ENCODE assay signal across 14 mouse cellular contexts in genomic region chr3:110700122-110700521, GRCm38 (mm10).
"Had no signal": no experiment of that assay in that cellular context is flagged by ENCODE, and none has a peak within 500 bp of the region (broad histone marks: within the 10 kb centered on the region; RNA-seq: fewer than 3 reads in every experiment).

No protein-coding gene starts in this region.

- H3K9me3 ChIP-seq: limb, embryonic 15.5 days; liver, embryonic 12.5 days; midbrain, embryonic 10.5 days; midbrain, embryonic 15.5 days; neural tube, embryonic 13.5 days; stomach, embryonic 15.5 days had no signal

- H3K36me3 ChIP-seq: limb, embryonic 15.5 days; liver, embryonic 12.5 days; midbrain, embryonic 10.5 days; midbrain, embryonic 15.5 days; neural tube, embryonic 13.5 days; stomach, embryonic 15.5 days had no signal

- DNase-seq: kidney, postnatal 36 days; layer of hippocampus, adult 9-11 months; layer of hippocampus, postnatal 36 days; lung, embryonic 14.5 days; lung, postnatal 10 days; lung, postnatal 4 days; right cerebral cortex, postnatal 14 days; thymus, postnatal 36 days had no signal

- H3K4me3 ChIP-seq: limb, embryonic 15.5 days; liver, embryonic 12.5 days; midbrain, embryonic 10.5 days; midbrain, embryonic 15.5 days; neural tube, embryonic 13.5 days; stomach, embryonic 15.5 days had no signal

- H3K27me3 ChIP-seq: limb, embryonic 15.5 days; liver, embryonic 12.5 days; midbrain, embryonic 15.5 days; neural tube, embryonic 13.5 days; stomach, embryonic 15.5 days had no signal

- ATAC-seq: liver, embryonic 12.5 days; midbrain, embryonic 15.5 days had no signal

- H3K4me2 ChIP-seq: limb, embryonic 15.5 days; liver, embryonic 12.5 days; lung, embryonic 14.5 days; midbrain, embryonic 15.5 days; neural tube, embryonic 13.5 days; stomach, embryonic 15.5 days had no signal

- H3K27ac ChIP-seq: limb, embryonic 15.5 days; liver, embryonic 12.5 days; midbrain, embryonic 10.5 days; midbrain, embryonic 15.5 days; neural tube, embryonic 13.5 days; stomach, embryonic 15.5 days had no signal

- H3K4me1 ChIP-seq: limb, embryonic 15.5 days; liver, embryonic 12.5 days; midbrain, embryonic 15.5 days; neural tube, embryonic 13.5 days; stomach, embryonic 15.5 days had no signal

- H3K9ac ChIP-seq: limb, embryonic 15.5 days; liver, embryonic 12.5 days; lung, embryonic 14.5 days; midbrain, embryonic 15.5 days; neural tube, embryonic 13.5 days; stomach, embryonic 15.5 days had no signal
